Mouse (Mus musculus) layer of hippocampus, postnatal 25 days (tissue): ENCODE measurements around the gene Thsd4. TPM values are rescaled to one million over a fixed set of nuclear protein-coding genes. Genes with fewer than 3 reads are reported as not detected.

ENCODE experiments used
- DNase-seq, 2 experiments: peaks; one replicate each; pipeline ENCODE4 v3.0.0; 2022; ENCODE audit warnings: mixed read lengths in 2 of 2, low spot score in 1 of 2; ENCODE audit errors: extremely low spot score in 1 of 2
- total RNA-seq, 2 experiments: library from RNA; stranded (reverse); gene quantifications; 2 replicates each; pipeline ENCODE4 v1.2.3; 2021

Thsd4 gene
- total RNA-seq, 2 experiments from 2014 or later = 23.5 to 24.6 TPM

- no peak for DNase-seq
These were observed 406.1 kb downstream of the Thsd4 start for GRCm38 (mm10) chr9:60115711-60116247.

- no peak for DNase-seq
These were observed 406.5 kb downstream of the Thsd4 start for GRCm38 (mm10) chr9:60115306-60115705.

- DNase-seq = no peak
These were observed 411.6 kb downstream of the Thsd4 start for GRCm38 (mm10) chr9:60110200-60110599.

- no peak for DNase-seq
These were observed 415.2 kb downstream of the Thsd4 start for GRCm38 (mm10) chr9:60106683-60107082.

- DNase-seq = no peak
These were observed 415.7 kb downstream of the Thsd4 start for GRCm38 (mm10) chr9:60106106-60106505.

GRCm38 (mm10) chr9:60094211-60094610 lies 427.6 kb downstream of the Thsd4 start:
- no peak for DNase-seq

- no peak for DNase-seq
These were observed 429.4 kb downstream of the Thsd4 start for GRCm38 (mm10) chr9:60092428-60092827.

GRCm38 (mm10) chr9:60089441-60089840 lies 432.4 kb downstream of the Thsd4 start:
- no peak for DNase-seq

- DNase-seq = peak in 1 of 2 experiments; percentile 50
These were observed 433.7 kb downstream of the Thsd4 start for GRCm38 (mm10) chr9:60088101-60088500.

- DNase-seq = no peak
These were observed 439.7 kb downstream of the Thsd4 start for GRCm38 (mm10) chr9:60082107-60082581.

GRCm38 (mm10) chr9:60077761-60078160 lies 444.1 kb downstream of the Thsd4 start:
- no peak for DNase-seq

GRCm38 (mm10) chr9:60076396-60076795 lies 445.4 kb downstream of the Thsd4 start:
- no peak for DNase-seq

GRCm38 (mm10) chr9:60071620-60072263 lies 450.1 kb downstream of the Thsd4 start:
- no peak for DNase-seq

GRCm38 (mm10) chr9:60067241-60067640 lies 454.6 kb downstream of the Thsd4 start:
- DNase-seq = no peak

- DNase-seq = no peak
These were observed 456.7 kb downstream of the Thsd4 start for GRCm38 (mm10) chr9:60065184-60065583.

GRCm38 (mm10) chr9:60063191-60063720 lies 458.6 kb downstream of the Thsd4 start:
- DNase-seq = no peak

GRCm38 (mm10) chr9:60056131-60056530 lies 465.7 kb downstream of the Thsd4 start:
- DNase-seq = no peak

- no peak for DNase-seq
These were observed 466.9 kb downstream of the Thsd4 start for GRCm38 (mm10) chr9:60054951-60055350.

GRCm38 (mm10) chr9:60053117-60053516 lies 468.7 kb downstream of the Thsd4 start:
- no peak for DNase-seq

GRCm38 (mm10) chr9:60052415-60052814 lies 469.4 kb downstream of the Thsd4 start:
- DNase-seq = no peak

- no peak for DNase-seq
These were observed 478.7 kb downstream of the Thsd4 start for GRCm38 (mm10) chr9:60043175-60043574.

GRCm38 (mm10) chr9:60034883-60035282 lies 487.0 kb downstream of the Thsd4 start:
- DNase-seq = no peak
